Mouse (Mus musculus) neural tube, embryonic 14.5 days (tissue): Measurements from ENCODE around the gene Arap1. TPM values are rescaled to one million over a fixed set of nuclear protein-coding genes. Genes with fewer than 3 reads are reported as not detected.

Experiments
- ATAC-seq: fragments of 200-750 bp; cut with Nextera tagmentation; 2 replicates; pipeline ENCODE4 v1.8.0; 2017; ENCODE audit warnings: low read depth, mild to moderate bottlenecking, moderate TSS enrichment, moderate library complexity
- H3K27ac ChIP-seq: fragments of 300-500 bp; sonication (generic); 2 replicates; pipeline ENCODE4 v1.5.1; 2014; ENCODE audit warnings: low read depth, mild to moderate bottlenecking, control low read depth, low read length, moderate library complexity, mixed read lengths
- H3K27me3 ChIP-seq: fragments of 300-500 bp; sonication (generic); 2 replicates; pipeline ENCODE4 v1.6.1; 2014; ENCODE audit warnings: low read length; ENCODE audit not compliant: control insufficient read depth, insufficient read depth
- H3K36me3 ChIP-seq: fragments of 300-500 bp; sonication (generic); 2 replicates; pipeline ENCODE4 v1.6.1; 2014; ENCODE audit warnings: low read length, mixed read lengths; ENCODE audit not compliant: control insufficient read depth, insufficient read depth
- H3K4me1 ChIP-seq: fragments of 300-500 bp; sonication (generic); 2 replicates; pipeline ENCODE4 v1.6.1; 2014; ENCODE audit warnings: low read length; ENCODE audit not compliant: control insufficient read depth, insufficient read depth
- H3K4me2 ChIP-seq: fragments of 300-500 bp; sonication (generic); 2 replicates; pipeline ENCODE4 v1.6.1; 2014; ENCODE audit warnings: mild to moderate bottlenecking, low read depth, low read length, control low read depth
- H3K4me3 ChIP-seq: fragments of 300-500 bp; sonication (generic); 2 replicates; pipeline ENCODE4 v1.5.1; 2014; ENCODE audit warnings: low read depth, low read length, control low read depth, mixed read lengths
- H3K9ac ChIP-seq: fragments of 300-500 bp; sonication (generic); replicated peaks from 2 replicates; pipeline ENCODE4 v1.6.1; 2014; ENCODE audit warnings: low read depth, mild to moderate bottlenecking, control low read depth, low read length, mixed read lengths
- H3K9me3 ChIP-seq: fragments of 300-500 bp; sonication (generic); 2 replicates; pipeline ENCODE4 v1.6.1; 2016; ENCODE audit warnings: low read length; ENCODE audit not compliant: control insufficient read depth
- WGBS: fragments of 180-500 bp; shearing (Covaris S2); extraction: QIAGEN DNeasy Blood & Tissue Kit; methylation state at CpG from one replicate; pipeline ENCODE4 v1.1.7; 2014; 5-methylcytosine and 5-hydroxymethylcytosine counted together
- polyA plus RNA-seq: library from polyadenylated mRNA; unstranded; fragments of >200 nt; fragmentation: Nextera tagmentation; extraction: Ambion mirVana; gene quantifications from 2 replicates; pipeline ENCODE4 v1.2.1, GENCODE M21; 2014

Arap1 gene
- polyA plus RNA-seq, 1 experiment from 2014 or later = 4.0 TPM

DNA sequence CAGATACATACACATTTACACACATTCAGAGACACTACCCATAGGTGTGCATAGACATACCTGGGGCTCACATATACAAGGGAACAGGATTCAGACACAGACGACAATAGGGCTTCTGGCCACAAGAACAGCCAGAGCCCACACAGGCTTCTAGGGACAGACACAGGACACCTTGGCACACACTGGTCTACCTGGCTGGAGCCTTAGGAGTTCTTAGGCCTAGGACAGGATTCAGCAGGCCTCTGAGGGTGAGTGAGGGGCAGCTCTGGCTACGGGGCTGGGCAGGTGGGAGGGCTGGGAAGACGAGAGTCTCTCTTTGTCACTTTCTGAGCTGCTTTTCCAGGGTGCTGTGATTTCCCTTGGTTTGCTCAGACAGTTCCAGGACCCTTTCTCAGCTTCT lies 30.4 kb downstream of the Arap1 start:
- H3K4me1 ChIP-seq = peaks cover 5% of the 10 kb centered on the region; the same call in 1 of the 2 replicates
- H3K4me3 ChIP-seq = no peak overlapping the region
- H3K27ac ChIP-seq = no peak overlapping the region
- H3K27me3 ChIP-seq = no peaks in the 10 kb centered on the region
- H3K9ac ChIP-seq = peak overlapping the region; percentile 29; the same call in 1 of the 2 replicates
- no peaks in the 10 kb centered on the region for H3K36me3 ChIP-seq
- no peak for ATAC-seq
- H3K4me2 ChIP-seq = no peak overlapping the region
- 67% methylated on average over 3 of the region's 3 CpGs for WGBS
- no peaks in the 10 kb centered on the region for H3K9me3 ChIP-seq

DNA sequence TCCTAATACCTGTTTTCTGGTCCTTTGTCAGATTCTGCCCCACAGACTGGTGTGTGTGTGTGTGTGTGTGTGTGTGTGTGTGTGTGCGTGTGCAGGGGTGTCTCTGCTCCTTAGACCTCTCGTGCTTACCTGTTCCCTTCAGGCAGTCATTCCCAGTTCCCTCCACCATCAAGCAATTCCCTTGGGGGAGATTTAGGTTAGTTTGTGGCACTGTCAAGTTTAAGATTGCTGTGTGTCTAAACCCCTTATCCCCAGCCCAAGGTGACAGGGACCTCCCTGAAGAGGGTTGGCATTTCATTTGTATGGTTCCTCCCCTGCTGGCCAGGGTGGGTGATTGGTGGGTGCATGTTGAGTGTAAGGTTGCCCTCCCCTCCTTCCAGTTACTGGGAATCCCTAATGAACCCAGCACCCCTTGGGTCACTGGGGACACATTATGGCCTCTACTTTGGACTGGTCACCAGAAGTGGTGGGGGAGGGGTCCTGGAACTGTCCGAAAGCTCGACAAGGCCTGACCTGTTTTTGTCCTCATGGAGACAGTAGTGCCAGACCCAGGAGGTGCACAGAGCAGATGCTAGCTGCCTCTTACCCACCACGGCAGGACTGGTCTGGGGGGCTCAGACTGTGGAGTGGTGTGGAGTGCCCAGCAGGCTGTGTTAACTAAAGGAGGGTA lies 31.1 kb downstream of the Arap1 start:
- WGBS = 67% methylated on average over 5 of the region's 5 CpGs
- no peak overlapping the region for H3K4me3 ChIP-seq
- no peaks in the 10 kb centered on the region for H3K27me3 ChIP-seq
- no peak overlapping the region for H3K27ac ChIP-seq
- no peak overlapping the region for H3K9ac ChIP-seq
- peaks cover 5% of the 10 kb centered on the region; the same call in 1 of the 2 replicates for H3K4me1 ChIP-seq
- H3K9me3 ChIP-seq = no peaks in the 10 kb centered on the region
- no peaks in the 10 kb centered on the region for H3K36me3 ChIP-seq
- ATAC-seq = no peak
- no peak overlapping the region for H3K4me2 ChIP-seq

DNA sequence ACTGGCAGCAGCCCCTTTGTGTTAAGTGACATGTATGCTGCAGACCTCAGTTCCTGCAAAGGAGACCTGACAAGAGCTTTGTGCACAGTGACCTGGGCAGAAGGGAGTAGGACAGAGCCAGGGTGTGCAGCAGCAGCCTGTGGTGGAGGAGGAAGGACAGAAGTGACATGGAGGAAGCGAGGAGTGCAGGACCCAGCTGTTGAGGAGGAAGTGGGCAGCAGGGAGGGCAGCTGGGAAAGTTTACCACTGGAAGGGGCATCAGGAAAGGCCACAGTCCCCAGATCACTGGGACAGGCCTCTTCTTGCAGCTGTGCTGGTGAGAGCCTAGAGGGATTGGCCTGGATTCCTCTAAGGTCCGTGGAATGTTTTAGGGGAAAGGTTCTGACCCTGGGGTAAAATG lies 31.9 kb downstream of the Arap1 start:
- no peak for ATAC-seq
- 85% methylated on average over 2 of the region's 2 CpGs for WGBS
- Histone ChIP-seq H3K9ac (no peak overlapping the region), H3K27ac (no peak overlapping the region), H3K4me1 (peaks cover 5% of the 10 kb centered on the region; the same call in 1 of the 2 replicates), H3K4me2 (no peak overlapping the region), H3K9me3 (no peaks in the 10 kb centered on the region), H3K4me3 (no peak overlapping the region), H3K36me3 (no peaks in the 10 kb centered on the region), H3K27me3 (no peaks in the 10 kb centered on the region)

DNA sequence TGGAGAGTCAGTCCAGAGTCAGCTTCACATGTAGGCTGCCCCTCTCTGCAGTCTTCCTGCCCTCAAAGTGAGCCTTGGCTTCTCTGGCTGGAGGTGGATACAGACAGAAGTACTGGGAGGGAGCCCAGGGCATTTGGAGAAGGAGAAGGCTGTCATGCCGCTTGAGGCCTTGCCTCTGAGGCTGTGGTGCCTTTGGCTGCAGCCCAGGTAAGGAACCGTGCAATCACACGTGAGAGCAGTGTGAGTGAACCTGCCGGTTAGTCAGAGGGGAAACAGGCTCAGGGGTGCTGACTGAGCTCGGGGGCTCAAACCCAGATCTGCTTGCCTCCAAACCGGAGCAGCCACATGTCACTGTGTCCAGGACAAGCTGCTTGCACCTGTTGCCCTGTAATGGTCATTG lies 33.6 kb downstream of the Arap1 start:
- no peaks in the 10 kb centered on the region for H3K9me3 ChIP-seq
- H3K4me2 ChIP-seq = no peak overlapping the region
- H3K4me1 ChIP-seq = peaks cover 9% of the 10 kb centered on the region; the same call in 1 of the 2 replicates
- no peak overlapping the region for H3K27ac ChIP-seq
- H3K36me3 ChIP-seq = no peaks in the 10 kb centered on the region
- H3K9ac ChIP-seq = no peak overlapping the region
- no peak for ATAC-seq
- no peak overlapping the region for H3K4me3 ChIP-seq
- H3K27me3 ChIP-seq = no peaks in the 10 kb centered on the region
- WGBS = 90% methylated on average over 6 of the region's 6 CpGs

DNA sequence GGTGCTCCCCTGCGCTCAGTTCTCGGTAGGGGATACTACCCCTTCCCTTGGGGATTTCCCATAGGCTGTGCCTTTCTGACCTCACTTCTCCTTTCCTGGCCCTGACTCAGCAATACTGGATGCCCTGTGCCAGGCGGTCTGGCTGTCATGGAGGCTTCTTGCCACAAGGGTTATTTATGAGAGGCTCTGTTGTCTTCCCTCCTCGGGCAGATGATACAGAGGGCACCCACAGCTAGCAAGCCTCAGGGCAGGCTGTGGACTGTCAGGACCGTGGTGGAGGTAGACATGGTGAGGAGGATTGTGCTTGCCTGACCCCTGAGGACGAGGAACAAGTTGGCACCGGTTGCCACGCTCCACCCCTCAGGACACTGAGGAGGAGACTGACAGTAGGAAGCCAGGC lies 34.5 kb downstream of the Arap1 start:
- ATAC-seq = peak; percentile 26; the same call in 1 of the 2 replicates
- 54% methylated on average over 8 of the region's 8 CpGs for WGBS
- Histone ChIP-seq H3K9ac (no peak overlapping the region), H3K4me3 (no peak overlapping the region), H3K4me2 (no peak overlapping the region), H3K36me3 (no peaks in the 10 kb centered on the region), H3K4me1 (peaks cover 4% of the 10 kb centered on the region; the same call in 1 of the 2 replicates), H3K27me3 (no peaks in the 10 kb centered on the region), H3K27ac (no peak overlapping the region), H3K9me3 (no peaks in the 10 kb centered on the region)

DNA sequence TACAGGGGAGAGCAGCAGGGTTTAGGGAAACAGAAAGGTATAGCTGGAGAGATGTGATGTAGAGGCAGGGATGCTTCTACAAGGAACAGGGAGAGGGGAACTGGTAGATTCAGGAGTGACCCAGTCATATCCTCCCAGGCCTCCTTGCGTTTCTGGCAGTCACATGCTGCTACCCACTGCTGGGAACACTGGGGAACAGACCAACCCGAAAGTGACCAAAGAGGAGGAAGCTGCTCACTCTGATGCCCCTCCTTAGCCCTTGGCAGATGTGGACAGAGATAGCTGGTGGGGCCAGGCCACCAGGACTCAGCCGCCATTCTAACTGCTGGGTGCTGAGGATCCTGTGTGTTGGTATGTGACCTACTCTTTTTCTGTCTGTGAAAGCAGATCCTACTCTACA lies 35.9 kb downstream of the Arap1 start:
- Histone ChIP-seq H3K9me3 (no peaks in the 10 kb centered on the region), H3K4me2 (no peak overlapping the region), H3K4me3 (no peak overlapping the region), H3K36me3 (no peaks in the 10 kb centered on the region), H3K9ac (no peak overlapping the region), H3K27me3 (no peaks in the 10 kb centered on the region), H3K27ac (no peak overlapping the region), H3K4me1 (0 out of 2 replicates have a peak, but pooled peaks cover 4% of the 10 kb centered on the region)
- 74% methylated on average over 3 of the region's 3 CpGs for WGBS
- ATAC-seq = no peak

DNA sequence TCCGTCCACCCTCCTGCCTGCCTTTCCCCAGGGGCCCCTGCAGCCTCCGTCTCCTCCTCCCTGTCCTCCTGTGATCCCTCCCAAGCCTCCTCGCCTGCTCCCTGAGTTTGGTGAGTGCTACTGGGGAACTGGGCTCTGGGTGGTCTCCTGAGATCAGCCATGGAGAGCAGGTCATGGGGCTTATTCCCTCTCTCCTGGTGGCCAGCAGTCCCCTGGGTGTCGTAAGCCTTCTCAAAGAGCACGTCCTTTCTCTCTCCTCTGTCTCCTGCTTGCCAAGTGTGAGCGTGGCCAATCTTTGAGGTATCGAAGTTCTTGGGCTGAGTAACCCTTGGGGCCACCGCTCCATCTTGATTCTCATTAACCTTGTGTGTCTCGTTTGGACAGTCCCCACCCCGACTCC lies 37.1 kb downstream of the Arap1 start:
- no peaks in the 10 kb centered on the region for H3K36me3 ChIP-seq
- H3K4me2 ChIP-seq = no peak overlapping the region
- 62% methylated on average over 10 of the region's 10 CpGs for WGBS
- H3K27ac ChIP-seq = no peak overlapping the region
- H3K9me3 ChIP-seq = no peaks in the 10 kb centered on the region
- H3K4me3 ChIP-seq = no peak overlapping the region
- H3K9ac ChIP-seq = 0 out of 2 replicates have a peak overlapping the region, but pooled peaks have one; percentile 3
- no peak for ATAC-seq
- H3K4me1 ChIP-seq = 0 out of 2 replicates have a peak, but pooled peaks cover 4% of the 10 kb centered on the region
- no peaks in the 10 kb centered on the region for H3K27me3 ChIP-seq

DNA sequence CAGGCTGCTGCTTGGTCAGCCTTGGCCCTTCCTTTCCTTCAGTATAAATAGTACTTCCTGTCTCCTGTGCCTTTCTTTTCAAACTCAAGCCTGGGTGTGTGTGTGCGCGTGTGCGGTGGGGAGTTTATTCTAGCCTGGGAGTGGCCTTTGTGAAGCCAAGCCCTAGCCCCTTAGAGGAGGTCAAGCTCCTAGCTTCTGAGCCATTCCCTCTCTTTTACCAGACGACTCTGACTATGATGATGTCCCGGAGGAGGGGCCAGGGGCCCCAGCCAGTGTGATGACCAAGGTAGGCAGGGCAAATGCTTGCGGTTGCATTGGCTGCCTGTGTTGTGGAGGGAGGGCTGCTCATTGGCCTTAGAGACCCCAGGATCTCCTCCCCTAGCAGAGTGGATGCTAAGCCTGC lies 37.5 kb downstream of the Arap1 start:
- Histone ChIP-seq H3K4me1 (0 out of 2 replicates have a peak, but pooled peaks cover 4% of the 10 kb centered on the region), H3K27me3 (no peaks in the 10 kb centered on the region), H3K4me3 (no peak overlapping the region), H3K9ac (no peak overlapping the region), H3K9me3 (no peaks in the 10 kb centered on the region), H3K27ac (no peak overlapping the region), H3K36me3 (no peaks in the 10 kb centered on the region), H3K4me2 (no peak overlapping the region)
- WGBS = 44% methylated on average over 6 of the region's 6 CpGs
- no peak for ATAC-seq

DNA sequence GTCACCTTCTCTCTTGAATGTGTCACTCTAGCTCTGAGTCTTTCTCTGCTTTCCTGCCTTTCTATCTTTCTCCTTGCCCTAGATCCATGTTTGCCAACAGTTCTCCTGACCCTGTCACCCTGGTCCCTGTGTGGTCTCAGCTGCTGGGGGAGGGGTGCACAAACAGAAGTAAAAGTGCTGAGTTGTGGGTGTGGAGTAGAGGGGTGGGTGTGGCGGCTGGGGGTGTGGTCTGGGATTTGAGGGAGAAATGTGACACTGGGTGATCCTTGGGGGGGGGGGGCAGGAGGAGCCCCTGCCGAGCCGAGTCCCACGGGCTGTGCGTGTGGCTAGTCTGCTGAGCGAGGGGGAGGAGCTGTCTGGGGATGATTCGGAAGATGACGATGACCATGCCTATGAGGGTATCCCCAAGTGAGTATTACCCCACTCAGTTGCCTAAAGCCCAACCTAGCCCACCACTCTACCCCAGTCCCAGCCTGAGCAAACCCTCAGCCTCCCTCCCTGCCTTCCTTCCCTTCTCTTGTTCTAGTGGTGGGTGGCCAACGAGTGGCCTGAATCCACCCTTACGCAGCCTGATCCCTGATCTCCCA lies 38.1 kb downstream of the Arap1 start:
- no peak overlapping the region for H3K27ac ChIP-seq
- no peak overlapping the region for H3K4me3 ChIP-seq
- no peaks in the 10 kb centered on the region for H3K27me3 ChIP-seq
- 56% methylated on average over 9 of the region's 10 CpGs for WGBS
- H3K36me3 ChIP-seq = no peaks in the 10 kb centered on the region
- H3K4me1 ChIP-seq = 0 out of 2 replicates have a peak, but pooled peaks cover 4% of the 10 kb centered on the region
- ATAC-seq = no peak
- H3K9ac ChIP-seq = no peak overlapping the region
- H3K9me3 ChIP-seq = no peaks in the 10 kb centered on the region
- no peak overlapping the region for H3K4me2 ChIP-seq
